Mouse (Mus musculus) frontal cortex, adult 2 months (tissue): Measurements from ENCODE around the gene Fes. TPM values are rescaled to one million over a fixed set of nuclear protein-coding genes. Genes with fewer than 3 reads are reported as not detected.

Source experiments
- DNase-seq, 2 experiments: peaks; one replicate each; pipeline ENCODE4 v3.0.0; 2022; ENCODE audit warnings: low spot score in 1 of 2; ENCODE audit errors: extremely low spot score in 1 of 2
- polyA plus RNA-seq: library from polyadenylated mRNA; depleted of rRNA; stranded (reverse); fragments of >200 nt; gene quantifications from 2 replicates; pipeline ENCODE4 v1.2.3, GENCODE M21; 2012; rRNA removed

The Fes gene
- polyA plus RNA-seq, 1 experiment = 5.4 TPM

DNA sequence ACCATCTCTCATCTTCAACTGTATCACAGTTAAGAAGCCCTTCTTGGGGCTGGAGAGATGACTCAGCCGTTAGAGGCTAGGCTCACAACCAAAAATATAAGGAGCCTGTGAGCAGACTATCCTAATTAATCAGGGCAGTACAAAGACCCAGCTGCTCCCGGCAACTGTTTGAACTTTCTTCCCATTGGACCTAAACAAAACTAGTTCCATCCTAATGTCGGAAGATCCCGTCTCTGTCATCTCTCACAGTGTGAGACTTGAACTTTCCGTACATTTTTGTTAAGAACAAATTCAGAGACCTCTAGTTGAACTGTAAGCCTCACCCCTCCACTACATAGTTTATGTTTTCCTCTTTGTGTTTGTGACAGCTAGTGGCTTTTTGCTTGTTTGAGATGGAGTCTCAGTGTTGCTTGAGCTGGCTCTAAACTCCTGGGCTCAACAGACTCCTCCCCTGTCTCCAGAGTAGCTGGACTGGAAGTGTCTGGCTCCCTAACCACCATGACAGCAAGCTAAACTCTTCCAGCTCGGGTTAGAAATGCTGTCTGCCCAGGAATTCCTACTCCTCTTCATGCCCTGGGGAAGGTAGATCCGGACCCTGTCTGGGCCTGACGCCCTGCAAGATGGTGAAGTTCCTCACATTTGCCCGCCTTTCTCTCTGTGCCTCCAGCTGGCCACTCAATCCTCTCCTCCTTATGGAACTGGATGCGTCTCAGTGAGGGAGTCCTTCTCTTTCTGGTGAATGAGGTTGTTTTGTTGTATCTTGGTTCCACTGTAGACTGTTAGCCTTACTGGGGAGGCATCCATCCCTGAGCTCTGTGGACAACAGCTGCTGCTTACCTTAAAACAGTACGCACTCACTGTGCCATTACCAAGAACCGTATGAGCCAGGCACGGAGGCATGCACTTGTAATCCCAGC is 39.8 kb downstream of the Fes start:
- DNase-seq = no peak

GRCm38 (mm10) chr7:80346830-80347229 is 40.9 kb downstream of the Fes start:
- DNase-seq = no peak

DNA sequence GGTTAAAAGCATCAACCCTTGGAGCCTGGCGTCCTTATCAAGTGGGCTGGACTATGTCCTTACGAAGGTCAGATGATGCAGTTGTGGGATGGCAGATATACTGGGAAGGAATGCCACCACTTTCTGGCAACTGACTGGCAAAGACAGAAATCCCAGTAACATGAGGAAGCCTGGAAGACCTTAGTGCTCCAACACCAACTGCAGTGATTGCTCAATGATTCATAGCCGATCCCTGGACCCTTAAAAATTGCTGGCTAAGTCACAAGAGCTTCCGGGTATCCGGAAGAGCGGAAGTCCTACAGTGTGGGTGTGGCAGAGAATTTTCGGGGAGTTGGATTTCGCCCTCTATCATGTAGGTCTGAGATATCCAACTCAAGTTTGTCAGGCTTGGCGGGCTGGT is 41.6 kb downstream of the Fes start:
- no peak for DNase-seq

DNA sequence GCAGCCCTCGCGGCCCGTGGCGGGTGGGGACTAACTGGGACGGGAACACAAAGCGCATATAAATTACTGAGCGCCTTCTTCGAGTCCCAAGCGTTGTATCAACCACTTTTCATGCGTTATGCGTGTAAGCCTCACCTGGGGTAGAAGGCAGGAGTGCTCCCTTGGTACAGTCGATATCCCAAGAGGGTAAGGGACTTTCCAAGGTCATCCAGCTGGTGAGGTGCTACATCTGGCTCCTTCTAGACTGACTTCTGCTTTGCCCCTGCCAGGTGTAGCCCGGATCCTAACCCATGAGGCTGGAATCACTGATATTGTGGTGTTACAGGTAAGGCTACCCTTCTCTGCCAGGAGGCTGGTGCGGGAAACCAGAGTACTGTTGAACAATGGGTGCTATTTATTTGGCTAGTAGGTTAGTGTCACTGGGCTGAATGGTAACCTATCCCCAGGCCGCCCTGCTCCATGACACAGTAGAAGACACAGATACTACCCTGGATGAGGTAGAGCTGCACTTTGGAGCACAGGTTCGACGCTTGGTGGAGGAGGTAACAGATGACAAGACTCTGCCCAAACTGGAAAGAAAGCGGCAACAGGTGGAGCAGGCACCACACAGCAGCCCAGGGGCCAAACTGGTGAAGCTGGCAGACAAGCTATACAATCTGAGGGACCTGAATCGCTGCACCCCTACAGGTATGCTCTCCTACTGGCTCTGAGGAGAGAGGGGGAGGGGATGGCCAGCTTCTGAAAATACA is 44.3 kb downstream of the Fes start:
- no peak for DNase-seq

- DNase-seq = peak; percentile 91 to 99
Measured at GRCm38 (mm10) chr7:80342858-80343257, 44.9 kb downstream of the Fes start, which contains the start of gene Hddc3. TSS of gene Hddc3 (plus strand) at chr7:80343104.

- no peak for DNase-seq
Measured at GRCm38 (mm10) chr7:80341793-80342192, 46.0 kb downstream of the Fes start.

DNA sequence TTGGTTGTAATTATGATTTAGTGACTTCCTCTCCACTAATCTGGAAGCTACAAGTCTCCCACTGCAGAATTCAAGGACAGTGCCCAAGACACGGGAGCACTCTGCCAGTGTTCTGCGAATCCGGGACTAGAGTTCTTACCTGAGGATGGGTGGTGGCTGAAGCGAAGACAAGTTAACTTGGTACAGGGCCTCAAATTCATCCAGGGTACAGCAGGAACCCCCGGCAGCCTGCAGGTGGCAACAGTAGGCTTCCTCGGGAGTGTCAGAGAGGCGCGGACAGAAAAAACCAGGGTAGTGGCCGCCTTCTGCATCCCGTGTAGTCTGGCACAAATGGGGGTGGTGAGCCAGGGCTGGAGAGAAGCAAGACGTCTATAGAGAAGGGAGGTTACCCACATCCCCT is 47.0 kb downstream of the Fes start, which contains the start of gene Unc45a:
Unc45a (minus strand) TSS at position 213 of the 400 bp plus-strand sequence.
- DNase-seq = peak; percentile 49 to 74

DNA sequence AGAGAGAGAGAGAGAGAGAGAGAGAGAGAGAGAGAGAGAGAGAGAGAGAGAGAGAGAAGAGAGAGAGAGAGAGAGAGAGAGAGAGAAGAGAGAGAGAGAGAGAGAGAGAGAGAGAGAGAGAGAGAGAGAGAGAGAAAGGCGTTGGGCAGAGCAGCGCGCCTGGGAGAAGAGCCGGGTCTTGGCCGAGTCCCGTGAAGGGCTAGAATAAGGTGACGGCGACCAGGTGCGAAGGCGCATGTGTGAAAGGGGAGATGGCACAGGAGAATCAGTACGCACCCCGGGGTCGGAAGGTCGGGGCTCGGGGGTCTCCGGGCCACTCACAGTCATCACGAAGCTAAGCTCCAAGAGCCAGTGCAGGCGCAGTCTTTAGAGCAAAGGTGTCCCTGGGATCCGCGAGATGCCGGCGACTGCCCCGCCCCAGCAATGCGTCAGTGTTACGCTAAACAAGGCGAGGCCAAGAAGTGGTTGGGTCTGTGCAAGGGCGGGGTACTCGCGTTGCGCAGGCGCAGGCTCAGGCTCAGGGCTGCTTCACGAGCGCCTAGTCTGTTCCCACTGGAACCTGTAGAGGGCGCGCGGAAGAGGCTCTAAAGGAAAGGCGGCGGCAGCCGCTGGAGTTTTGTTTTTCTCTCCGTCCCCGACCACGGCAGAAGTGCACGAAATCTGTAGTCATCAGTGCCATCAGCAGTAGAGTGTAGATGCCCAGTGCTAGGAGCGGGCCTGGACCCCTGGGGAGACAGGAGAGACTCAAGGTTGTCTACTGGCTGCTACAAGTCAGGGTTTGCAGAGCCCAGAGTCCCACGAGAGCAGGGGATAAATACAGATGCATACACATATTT is 47.7 kb downstream of the Fes start:
- peak; percentile 97 to 99 for DNase-seq

- DNase-seq = no peak
Measured at GRCm38 (mm10) chr7:80339371-80339770, 48.4 kb downstream of the Fes start.

- no peak for DNase-seq
Measured at GRCm38 (mm10) chr7:80336932-80337331, 50.8 kb downstream of the Fes start.

- no peak for DNase-seq
Measured at GRCm38 (mm10) chr7:80334848-80335247, 52.9 kb downstream of the Fes start.

DNA sequence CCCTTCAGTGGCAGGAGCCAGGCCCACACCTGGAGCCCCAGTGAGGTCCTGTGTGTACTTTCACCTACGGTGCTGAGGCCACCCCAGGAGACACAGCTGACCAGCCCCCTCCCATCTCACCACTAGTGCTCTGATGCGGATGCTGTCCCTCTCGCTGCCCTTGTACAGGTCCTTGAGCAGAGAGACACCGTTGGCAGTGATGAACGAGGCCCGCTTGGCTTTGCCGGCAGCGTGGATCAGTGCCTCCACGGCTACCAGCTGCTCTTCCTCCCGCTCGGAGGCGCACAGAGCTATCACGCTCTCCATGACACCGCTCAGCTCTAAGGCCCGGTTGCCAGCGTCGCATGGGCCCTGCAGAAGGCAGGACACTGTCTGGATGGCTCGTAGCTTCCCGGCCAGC is 56.3 kb downstream of the Fes start:
- no peak for DNase-seq

DNA sequence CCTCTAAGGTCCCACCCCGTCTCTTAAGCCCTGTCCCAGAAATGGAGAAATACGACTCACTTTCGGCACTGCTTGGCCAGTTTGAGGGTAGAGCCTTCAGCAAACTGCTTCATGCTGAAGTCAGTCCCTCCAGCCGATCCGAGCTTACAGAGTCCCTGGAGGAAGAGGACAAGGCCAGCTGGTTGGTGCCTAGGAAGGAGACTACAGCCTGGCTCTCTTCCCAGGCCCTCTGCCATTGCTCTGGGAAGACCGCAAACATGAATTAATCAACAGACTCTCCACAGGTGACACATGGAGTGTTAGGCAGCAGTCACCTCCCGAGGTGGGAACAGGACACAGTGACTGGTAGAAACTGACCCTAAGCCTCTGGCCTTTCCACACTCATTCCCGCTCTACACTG is 57.5 kb downstream of the Fes start:
- DNase-seq = no peak

Other genes starting within 250 kb of the Fes start
- 15.9 and 16.9 TPM in 2 replicates for gene Sema4b, start 201.1 kb downstream of the Fes start, polyA plus RNA-seq
- gene Cib1, start 155.1 kb downstream of the Fes start, polyA plus RNA-seq = 31.0 and 32.0 TPM in 2 replicates
- 2.8 and 3.2 TPM in 2 replicates for gene Gdpgp1, start 155.1 kb downstream of the Fes start, polyA plus RNA-seq
- gene Ttll13, start 141.6 kb downstream of the Fes start, polyA plus RNA-seq = 0.90 and 1.7 TPM in 2 replicates
- gene Ngrn, start 126.7 kb downstream of the Fes start, polyA plus RNA-seq = 62.9 and 64.6 TPM in 2 replicates
- 26.2 and 27.3 TPM in 2 replicates for gene Vps33b, start 118.3 kb downstream of the Fes start, polyA plus RNA-seq
- gene Prc1, start 93.5 kb downstream of the Fes start, polyA plus RNA-seq = 1.9 and 2.3 TPM in 2 replicates
- 21.1 and 23.6 TPM in 2 replicates for gene Rccd1, start 63.5 kb downstream of the Fes start, polyA plus RNA-seq
- gene Unc45a, start 46.9 kb downstream of the Fes start, polyA plus RNA-seq = 51.4 and 52.5 TPM in 2 replicates
- gene Hddc3, start 44.8 kb downstream of the Fes start, polyA plus RNA-seq = 46.8 and 61.2 TPM in 2 replicates
- gene Man2a2, start 16.6 kb downstream of the Fes start, polyA plus RNA-seq = 123 and 129 TPM in 2 replicates
- gene Furin, start 17.5 kb upstream of the Fes start, polyA plus RNA-seq = 24.2 and 26.3 TPM in 2 replicates
- 3.9 and 4.8 TPM in 2 replicates for gene Blm, start 147.2 kb upstream of the Fes start, polyA plus RNA-seq